Mouse (Mus musculus): ENCODE data around the gene Ermp1. TPM values are rescaled to one million over a fixed set of nuclear protein-coding genes. Genes with fewer than 3 reads are reported as not detected.

Ermp1 gene
- polyA plus RNA-seq (2014; fragmentation: Nextera tagmentation; extraction: Ambion mirVana) = 12.2 and 13.5 TPM in 2 replicates

DNA sequence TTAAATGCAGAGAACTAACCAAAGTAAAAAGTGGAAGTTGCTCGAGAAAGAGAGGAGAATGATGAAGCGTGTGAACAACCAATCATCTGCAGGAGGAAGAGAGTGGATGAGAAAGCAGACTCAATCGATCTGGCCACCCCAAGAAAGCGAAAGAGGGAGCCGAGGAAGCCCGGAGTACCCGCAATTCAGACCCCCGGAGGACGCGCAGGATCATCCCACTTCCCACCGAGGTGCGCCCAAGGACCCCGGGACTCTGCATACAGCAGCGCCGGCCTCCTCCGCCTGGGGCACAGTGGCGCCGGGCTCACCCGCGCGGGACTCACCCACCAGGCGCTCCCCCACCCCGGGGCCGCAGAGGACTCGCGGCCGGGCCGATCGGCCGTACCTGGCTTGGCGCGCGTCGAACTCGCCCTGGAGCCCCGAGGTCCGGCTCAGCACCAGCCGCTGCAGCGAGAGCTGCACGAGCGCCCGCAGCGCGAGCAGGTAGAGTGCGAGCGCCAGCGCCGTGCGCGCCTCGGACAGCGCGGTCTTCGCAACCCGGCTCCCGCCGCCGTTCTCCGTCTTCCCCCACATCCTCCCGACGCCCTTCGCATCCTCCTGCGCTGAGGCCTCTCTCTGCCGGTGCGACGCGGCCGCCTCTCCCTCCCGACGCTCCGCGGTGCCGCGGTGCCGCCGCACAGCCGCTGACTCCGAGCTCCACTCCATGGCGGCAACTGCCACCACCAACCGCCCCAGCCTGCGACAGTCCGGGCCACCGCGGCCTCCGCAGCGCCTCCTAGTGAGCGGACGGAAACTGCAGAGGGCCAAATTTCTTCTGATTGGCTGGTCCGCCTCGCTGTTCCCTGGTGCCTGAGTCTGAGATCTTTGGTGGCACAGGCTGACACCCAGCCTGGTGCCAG, at the start of gene Ermp1:
Gene Ermp1 (minus strand): TSS at position 765 of the 899 bp plus-strand sequence.
- H3K4me3 ChIP-seq (ENCODE audit: low read depth, low read length) = peak within 1 kb of the TSS; percentile 77
- peak within 1 kb of the TSS; percentile 85 for H3K9ac ChIP-seq (ENCODE audit: low read length)
- no peaks in the 10 kb centered on the region for H3K27me3 ChIP-seq (ENCODE audit: control insufficient read depth, insufficient read depth, low read length)
- peak within 1 kb of the TSS; percentile 67 for H3K4me2 ChIP-seq (ENCODE audit: low read depth, low read length, severe bottlenecking)
- H3K36me3 ChIP-seq (ENCODE audit: control insufficient read depth, insufficient read depth, low read length) = no peaks in the 10 kb centered on the region
- peak within 1 kb of the TSS; percentile 76 for H3K27ac ChIP-seq (ENCODE audit: low read depth, low read length)
- H3K9me3 ChIP-seq (ENCODE audit: control insufficient read depth, low read length) = no peaks in the 10 kb centered on the region
- WGBS = under 1% methylated on average over 89 of the region's 90 CpGs
- no peaks in the 10 kb centered on the region for H3K4me1 ChIP-seq (replicated peaks; ENCODE audit: control insufficient read depth, insufficient read depth, low read length)
- DNase-seq (ENCODE audit: low spot score) (peak; percentile 98), ATAC-seq (replicated peaks; ENCODE audit: low FRiP score) (peak; percentile 95)

DNA sequence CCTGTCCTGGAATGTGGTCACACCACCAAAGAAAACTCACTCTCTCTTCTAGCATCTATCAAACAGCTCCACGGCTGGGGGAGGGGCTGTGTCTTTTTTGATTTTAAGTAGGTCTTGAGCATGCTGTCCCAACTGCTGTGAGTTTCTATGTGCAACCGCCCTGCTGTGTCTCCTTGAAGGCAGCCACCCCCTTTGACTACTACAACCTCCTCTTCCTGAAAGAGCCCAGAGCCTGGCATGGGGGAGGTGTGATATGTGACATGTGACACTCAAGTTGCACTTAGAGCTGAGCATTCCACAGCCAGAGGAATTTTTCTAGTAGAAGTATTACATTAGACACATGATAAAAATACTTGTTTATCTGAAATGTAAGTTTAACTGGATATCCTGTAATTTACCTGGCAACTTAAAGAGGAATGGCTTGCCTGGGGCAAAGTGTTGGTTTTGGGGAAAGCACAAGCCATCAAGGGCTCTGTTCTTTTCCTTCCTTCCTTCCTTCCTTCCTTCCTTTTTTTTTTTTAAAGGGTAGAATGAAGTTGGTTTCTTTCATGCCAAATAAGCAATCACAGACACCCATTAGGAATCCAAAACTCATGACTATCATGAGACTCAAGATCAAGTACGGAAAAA, 49.1 kb upstream of the Ermp1 start, which contains the start of gene Mlana:
Gene Mlana (plus strand): TSS at position 580 of the 630 bp plus-strand sequence.
- no peak for DNase-seq (ENCODE audit: low spot score)
- 56% methylated on average over 3 of the region's 3 CpGs for WGBS
- Histone ChIP-seq H3K27me3 (ENCODE audit: control insufficient read depth, insufficient read depth, low read length) (no peaks in the 10 kb centered on the region), H3K9me3 (ENCODE audit: control insufficient read depth, low read length) (no peaks in the 10 kb centered on the region), H3K36me3 (ENCODE audit: control insufficient read depth, insufficient read depth, low read length) (no peaks in the 10 kb centered on the region), H3K4me2 (ENCODE audit: low read depth, low read length, severe bottlenecking) (no peak within 1 kb of the TSS), H3K27ac (ENCODE audit: low read depth, low read length) (no peak within 1 kb of the TSS), H3K4me1 (replicated peaks; ENCODE audit: control insufficient read depth, insufficient read depth, low read length) (no peaks in the 10 kb centered on the region), H3K9ac (ENCODE audit: low read length) (no peak within 1 kb of the TSS), H3K4me3 (ENCODE audit: low read depth, low read length) (no peak within 1 kb of the TSS)
- ATAC-seq (replicated peaks; ENCODE audit: low FRiP score) = no peak

DNA sequence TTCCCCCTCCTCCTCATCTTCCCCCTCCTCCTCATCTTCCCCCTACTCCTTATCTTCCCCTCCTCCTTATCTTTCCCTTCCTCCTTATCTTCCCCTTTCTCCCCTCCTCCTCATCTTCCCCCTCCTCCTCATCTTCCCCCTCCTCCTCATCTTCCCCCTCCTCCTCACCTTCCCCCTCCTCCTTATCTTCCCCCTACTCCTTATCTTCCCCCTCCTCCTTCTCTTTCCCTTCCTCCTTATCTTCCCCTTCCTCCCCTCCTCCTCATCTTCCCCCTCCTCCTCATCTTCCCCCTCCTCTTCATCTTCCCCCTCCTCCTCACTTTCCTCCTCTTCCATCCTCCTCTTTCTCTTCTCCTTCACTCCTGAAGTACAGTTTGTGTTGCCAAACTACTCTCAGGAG, 48.6 kb upstream of the Ermp1 start:
- H3K27me3 ChIP-seq (ENCODE audit: control insufficient read depth, insufficient read depth, low read length) = no peaks in the 10 kb centered on the region
- ATAC-seq (replicated peaks; ENCODE audit: low FRiP score) (no peak), DNase-seq (ENCODE audit: low spot score) (no peak)

DNA sequence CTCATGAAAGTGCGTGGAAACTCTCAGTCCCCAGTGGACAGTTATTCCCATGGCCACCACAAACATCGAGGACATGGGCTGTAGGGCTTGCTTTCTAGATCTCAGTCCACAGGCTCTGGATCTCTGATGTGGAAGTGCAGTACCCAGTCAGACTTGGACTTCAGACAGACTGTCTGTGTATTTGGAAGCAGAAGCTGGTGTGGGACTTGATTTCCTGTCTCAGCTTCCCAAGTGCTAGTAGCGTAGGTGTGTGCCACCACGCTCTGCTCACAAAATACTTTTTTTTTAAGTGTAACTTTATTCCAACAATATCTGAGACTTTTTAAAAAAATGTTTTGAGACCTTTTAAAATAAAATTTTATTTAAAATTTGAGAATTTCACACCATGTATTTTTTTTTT, 48.1 kb upstream of the Ermp1 start:
- no peak for DNase-seq (ENCODE audit: low spot score)
- H3K4me2 ChIP-seq (ENCODE audit: low read depth, low read length, severe bottlenecking) = no peak overlapping the region
- no peak overlapping the region for H3K4me3 ChIP-seq (ENCODE audit: low read depth, low read length)
- H3K36me3 ChIP-seq (ENCODE audit: control insufficient read depth, insufficient read depth, low read length) = no peaks in the 10 kb centered on the region
- no peak for ATAC-seq (replicated peaks; ENCODE audit: low FRiP score)
- no peaks in the 10 kb centered on the region for H3K9me3 ChIP-seq (ENCODE audit: control insufficient read depth, low read length)
- H3K27me3 ChIP-seq (ENCODE audit: control insufficient read depth, insufficient read depth, low read length) = no peaks in the 10 kb centered on the region
- whole genome bisulfite sequencing = 97% methylated on average over 4 of the region's 4 CpGs
- H3K4me1 ChIP-seq (replicated peaks; ENCODE audit: control insufficient read depth, insufficient read depth, low read length) = no peaks in the 10 kb centered on the region
- H3K9ac ChIP-seq (ENCODE audit: low read length) = no peak overlapping the region
- H3K27ac ChIP-seq (ENCODE audit: low read depth, low read length) = no peak overlapping the region

More for the DNA sequence above, 48.6 kb upstream of the Ermp1 start:
- Histone ChIP-seq H3K27ac (ENCODE audit: low read depth, low read length) (no peak overlapping the region), H3K9ac (ENCODE audit: low read length) (no peak overlapping the region), H3K4me1 (replicated peaks; ENCODE audit: control insufficient read depth, insufficient read depth, low read length) (no peaks in the 10 kb centered on the region), H3K9me3 (ENCODE audit: control insufficient read depth, low read length) (no peaks in the 10 kb centered on the region), H3K36me3 (ENCODE audit: control insufficient read depth, insufficient read depth, low read length) (no peaks in the 10 kb centered on the region), H3K4me2 (ENCODE audit: low read depth, low read length, severe bottlenecking) (no peak overlapping the region), H3K4me3 (ENCODE audit: low read depth, low read length) (no peak overlapping the region)

DNA sequence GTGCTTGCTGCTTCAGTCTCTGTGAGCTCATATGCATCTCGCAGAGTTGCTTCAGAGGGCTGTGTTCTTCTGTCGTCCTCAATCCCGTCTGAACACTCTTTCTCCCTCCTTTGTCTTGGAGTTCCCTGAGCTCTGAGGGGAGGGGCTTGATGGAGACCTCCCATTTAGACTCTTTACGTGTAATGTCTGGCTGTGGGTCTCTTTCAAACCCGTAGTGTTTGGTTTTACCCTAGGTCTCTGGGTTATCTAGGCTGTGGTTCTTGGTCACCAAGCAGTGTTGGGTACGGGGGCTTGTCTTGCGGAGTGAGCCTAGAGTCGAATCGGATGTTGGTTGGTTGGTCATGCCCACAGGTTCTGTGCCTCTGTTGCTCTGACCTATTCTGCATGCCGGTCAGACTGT, 46.9 kb upstream of the Ermp1 start:
- DNase-seq (ENCODE audit: low spot score) (no peak), ATAC-seq (replicated peaks; ENCODE audit: low FRiP score) (no peak)
- H3K9me3 ChIP-seq (ENCODE audit: control insufficient read depth, low read length) = no peaks in the 10 kb centered on the region
- no peaks in the 10 kb centered on the region for H3K4me1 ChIP-seq (replicated peaks; ENCODE audit: control insufficient read depth, insufficient read depth, low read length)
- no peaks in the 10 kb centered on the region for H3K36me3 ChIP-seq (ENCODE audit: control insufficient read depth, insufficient read depth, low read length)
- H3K4me3 ChIP-seq (ENCODE audit: low read depth, low read length) = no peak overlapping the region
- no peaks in the 10 kb centered on the region for H3K27me3 ChIP-seq (ENCODE audit: control insufficient read depth, insufficient read depth, low read length)
- no peak overlapping the region for H3K9ac ChIP-seq (ENCODE audit: low read length)
- no peak overlapping the region for H3K4me2 ChIP-seq (ENCODE audit: low read depth, low read length, severe bottlenecking)
- WGBS = 86% methylated on average over 10 of the region's 10 CpGs
- no peak overlapping the region for H3K27ac ChIP-seq (ENCODE audit: low read depth, low read length)

DNA sequence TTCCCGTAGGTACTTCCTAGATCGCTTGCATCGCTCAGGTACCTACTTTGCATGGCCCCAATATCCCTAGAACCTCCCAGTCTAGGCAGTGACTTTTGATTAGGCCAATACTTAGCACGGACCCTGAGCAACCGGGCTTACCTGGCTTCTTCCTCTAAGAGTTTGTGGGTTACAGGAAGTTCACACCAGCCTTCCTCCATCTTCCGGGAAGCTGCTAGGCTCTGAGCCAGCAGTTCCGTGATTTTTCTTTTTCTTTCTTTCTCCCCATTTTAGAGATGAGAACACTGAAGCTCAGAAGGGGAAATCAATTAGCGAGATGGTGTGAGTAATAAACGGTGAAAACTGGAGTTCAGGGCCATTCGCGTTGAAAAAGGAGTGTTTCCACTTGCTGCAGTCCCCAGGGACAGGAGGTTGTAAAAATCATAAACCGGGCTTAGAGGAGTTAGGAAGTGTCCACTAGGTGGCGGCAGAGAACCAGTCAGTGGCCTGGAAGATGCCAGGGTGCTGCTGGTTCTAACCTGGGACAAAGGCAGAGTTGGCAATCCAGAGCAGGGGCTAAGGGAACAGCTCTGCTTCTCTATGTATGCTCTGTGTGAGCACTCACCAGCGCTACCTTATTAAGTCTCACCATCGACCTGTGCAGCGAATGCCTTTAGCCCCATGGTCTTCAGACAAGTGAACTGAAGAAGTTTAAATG, 35.8 kb upstream of the Ermp1 start:
- peak; percentile 51; the same call in 1 of the 2 replicates for ATAC-seq (replicated peaks; ENCODE audit: low FRiP score)
- 55% methylated on average over 16 of the region's 16 CpGs for WGBS
- Histone ChIP-seq H3K4me3 (ENCODE audit: low read depth, low read length) (no peak overlapping the region), H3K27ac (ENCODE audit: low read depth, low read length) (no peak overlapping the region), H3K36me3 (ENCODE audit: control insufficient read depth, insufficient read depth, low read length) (no peaks in the 10 kb centered on the region), H3K27me3 (ENCODE audit: control insufficient read depth, insufficient read depth, low read length) (no peaks in the 10 kb centered on the region), H3K4me1 (replicated peaks; ENCODE audit: control insufficient read depth, insufficient read depth, low read length) (no peaks in the 10 kb centered on the region), H3K9ac (ENCODE audit: low read length) (no peak overlapping the region), H3K9me3 (ENCODE audit: control insufficient read depth, low read length) (no peaks in the 10 kb centered on the region; the same call in 1 of the 2 replicates), H3K4me2 (ENCODE audit: low read depth, low read length, severe bottlenecking) (no peak overlapping the region)
- peak; percentile 86 for DNase-seq (ENCODE audit: low spot score)

DNA sequence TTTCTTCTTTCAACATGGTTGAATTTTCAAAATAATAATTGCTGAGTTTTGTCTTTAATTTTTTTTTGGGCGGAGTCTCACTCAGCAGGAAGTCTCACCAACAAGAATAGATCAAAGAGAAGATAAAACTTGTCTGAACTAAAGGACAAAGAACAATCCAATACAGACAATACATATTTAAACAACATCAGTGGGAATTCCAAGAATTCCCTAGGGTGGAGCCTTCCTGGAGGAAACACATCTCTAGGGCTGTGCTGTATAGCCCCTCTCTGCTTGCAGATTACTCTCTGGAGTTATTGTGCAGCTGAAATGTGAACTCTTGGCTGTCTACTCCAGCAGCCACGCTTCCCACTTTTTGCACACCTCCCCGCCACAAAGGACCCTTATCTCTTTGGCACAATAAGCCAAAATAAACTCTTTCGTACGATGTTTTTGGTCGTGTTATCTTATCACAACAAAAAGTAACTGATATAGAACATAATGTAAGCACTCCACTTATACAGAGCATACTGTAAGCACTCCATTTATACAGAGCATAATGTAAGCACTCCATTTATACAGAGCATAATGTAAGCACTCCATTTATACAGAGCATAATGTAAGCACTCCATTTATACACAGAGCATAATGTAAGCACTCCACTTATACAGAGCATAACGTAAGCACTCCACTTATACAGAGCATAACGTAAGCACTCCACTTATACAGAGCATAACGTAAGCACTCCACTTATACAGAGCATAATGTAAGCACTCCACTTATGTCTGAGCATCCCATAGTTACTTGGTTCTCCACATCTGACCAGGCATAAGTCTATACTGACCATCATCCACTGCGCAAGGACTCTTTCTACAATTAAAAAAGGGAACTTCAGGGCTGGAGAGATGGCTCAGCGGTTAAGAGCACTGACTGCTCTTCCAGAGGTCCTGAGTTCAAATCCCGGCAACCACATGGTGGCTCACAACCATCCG, 32.3 kb upstream of the Ermp1 start:
- Histone ChIP-seq H3K27ac (ENCODE audit: low read depth, low read length) (no peak overlapping the region), H3K4me3 (ENCODE audit: low read depth, low read length) (no peak overlapping the region), H3K36me3 (ENCODE audit: control insufficient read depth, insufficient read depth, low read length) (no peaks in the 10 kb centered on the region), H3K9me3 (ENCODE audit: control insufficient read depth, low read length) (no peaks in the 10 kb centered on the region; the same call in 1 of the 2 replicates), H3K9ac (ENCODE audit: low read length) (no peak overlapping the region), H3K27me3 (ENCODE audit: control insufficient read depth, insufficient read depth, low read length) (no peaks in the 10 kb centered on the region), H3K4me2 (ENCODE audit: low read depth, low read length, severe bottlenecking) (no peak overlapping the region), H3K4me1 (replicated peaks; ENCODE audit: control insufficient read depth, insufficient read depth, low read length) (no peaks in the 10 kb centered on the region)
- 88% methylated on average over 13 of the region's 13 CpGs for WGBS
- no peak for DNase-seq (ENCODE audit: low spot score)
- no peak for ATAC-seq (replicated peaks; ENCODE audit: low FRiP score)
